Mouse (Mus musculus): ENCODE measurements at regions not wholly inside any gene's neighbourhood (a gene's known extent, or its start where the extent isn't known, plus 50 kb on each side); places are given as distances from the start of the nearest gene placed in this dataset.

DNA sequence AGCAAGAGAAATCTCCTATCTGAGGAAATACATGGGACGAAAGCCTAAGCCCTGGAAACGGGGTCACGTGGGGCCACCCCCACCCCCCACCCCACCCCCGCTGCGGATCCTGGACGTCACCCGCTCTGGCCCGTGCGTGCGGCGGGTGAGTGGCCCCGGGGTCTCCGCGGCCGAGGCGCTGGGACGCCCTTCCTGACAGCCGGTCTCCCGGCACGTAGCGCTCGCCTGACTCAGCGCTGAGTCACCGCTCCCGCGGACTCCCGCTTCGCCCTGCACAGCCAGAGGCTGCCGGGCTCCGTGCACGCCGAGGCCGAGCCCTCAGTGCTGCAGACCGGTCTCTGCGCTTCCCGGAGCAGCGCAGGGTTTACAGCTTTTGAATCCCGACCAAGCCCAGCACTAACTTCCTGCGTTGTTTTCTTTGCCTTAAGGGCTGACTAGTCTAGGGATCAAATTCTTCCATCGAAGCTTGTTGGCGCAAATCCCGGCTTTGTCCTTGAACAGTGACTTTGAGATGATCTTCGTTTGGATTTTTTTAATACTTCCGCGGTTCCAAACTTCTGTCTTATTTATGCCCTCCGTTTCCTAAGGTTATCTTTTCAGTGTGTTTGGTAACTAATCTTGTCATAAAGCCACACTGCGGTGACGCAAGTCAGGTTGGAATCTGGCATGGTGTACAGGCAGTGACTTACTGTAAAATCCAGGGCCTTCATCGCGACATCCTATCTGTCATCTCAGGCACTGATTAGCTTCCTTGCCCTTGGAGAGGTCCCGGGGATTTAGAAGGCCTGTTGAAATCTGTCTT is 79.8 kb downstream of the Arrdc3 start:
- H3K4me1 ChIP-seq (ENCODE audit: control insufficient read depth in 1 of 2, insufficient read depth in 2 of 2, low read length in 2 of 2): no peaks in the 10 kb centered on the region
- H3K9me3 ChIP-seq (replicated peaks; ENCODE audit: insufficient read depth, low read length): no peaks in the 10 kb centered on the region
- peak; percentile 56 for DNase-seq (ENCODE audit: low read depth, low spot score)
- H3K27me3 ChIP-seq (ENCODE audit: control insufficient read depth in 1 of 2, insufficient read depth in 2 of 2, low read length in 2 of 2): no peaks in the 10 kb centered on the region
- peak overlapping the region; percentile 47 for H3K9ac ChIP-seq (ENCODE audit: control insufficient read depth, low read depth, low read length, poor library complexity, severe bottlenecking)
- no peak overlapping the region for H3K27ac ChIP-seq (ENCODE audit: control insufficient read depth, low read depth, low read length)
- no peak for TF ChIP-seq MAFK (IDR thresholded peaks at IDR 0.05; ENCODE audit: borderline replicate concordance, low read depth, low read length)
- no peak for TF ChIP-seq CHD2 (IDR thresholded peaks at IDR 0.05; ENCODE audit: low read length)
- TF ChIP-seq MYC (IDR thresholded peaks at IDR 0.05; ENCODE audit: low read depth, low read length): no peak
- TF ChIP-seq USF1 (IDR thresholded peaks at IDR 0.05; ENCODE audit: low read depth, low read length): peak; percentile 80
- 0 out of 2 replicates have a peak, but pooled peaks have one; percentile 14 for TF ChIP-seq MAX (IDR thresholded peaks at IDR 0.05; ENCODE audit: low read length)
- peak overlapping the region; percentile 42 to 45; a peak in 3 of 4 replicates for H3K4me3 ChIP-seq (ENCODE audit: control insufficient read depth in 1 of 2, insufficient read depth in 1 of 2, low read depth in 2 of 2, low read length in 2 of 2)
- no peaks in the 10 kb centered on the region for H3K36me3 ChIP-seq (ENCODE audit: control insufficient read depth in 1 of 2, insufficient read depth in 2 of 2, low read length in 2 of 2)
- H3K79me2 ChIP-seq (ENCODE audit: control insufficient read depth, insufficient read depth, low read length, poor library complexity): no peaks in the 10 kb centered on the region

DNA sequence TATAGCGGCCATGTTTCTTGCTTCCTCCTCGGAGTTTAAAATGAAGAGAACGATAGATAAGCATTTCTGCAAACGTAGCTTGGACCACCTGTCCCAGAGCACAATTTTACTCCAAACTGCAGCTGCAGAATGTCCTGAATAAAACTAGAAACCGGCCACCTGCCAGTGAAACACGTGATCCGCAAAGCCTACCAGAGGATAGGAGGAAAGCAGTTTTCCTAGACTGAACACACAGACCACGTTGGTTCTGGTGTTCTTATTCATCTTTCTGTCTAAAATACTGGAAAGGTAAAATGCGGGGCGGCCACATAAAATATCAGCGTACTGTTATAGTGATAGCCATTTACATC is 80.4 kb downstream of the Arrdc3 start:
- no peak overlapping the region for H3K27ac ChIP-seq (ENCODE audit: control insufficient read depth, low read depth, low read length)

DNA sequence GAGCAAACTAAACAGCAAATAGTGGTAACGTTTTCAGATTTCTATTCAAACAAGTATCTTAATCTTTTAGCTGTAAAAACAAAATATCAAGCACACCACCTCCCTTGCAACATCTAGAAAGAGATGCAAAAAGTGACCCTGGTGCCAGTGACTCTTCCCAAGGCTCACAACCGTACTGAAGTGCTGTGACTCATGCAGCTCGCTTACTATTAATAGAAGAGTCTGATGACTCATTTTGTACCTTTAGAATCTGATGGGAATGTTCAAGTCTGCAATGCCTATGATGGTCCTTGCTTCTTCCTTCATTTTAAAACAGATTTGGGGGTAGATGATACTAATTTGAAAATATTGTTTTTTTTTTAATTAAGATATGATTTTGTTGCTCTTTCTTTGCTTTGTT is 88.5 kb downstream of the Arrdc3 start:
- Histone ChIP-seq H3K27me3 (ENCODE audit: control insufficient read depth in 1 of 2, insufficient read depth in 2 of 2, low read length in 2 of 2) (no peaks in the 10 kb centered on the region; a peak in 1 of 4 replicates), H3K79me2 (ENCODE audit: control insufficient read depth, insufficient read depth, low read length, poor library complexity) (no peaks in the 10 kb centered on the region), H3K27ac (ENCODE audit: control insufficient read depth, low read depth, low read length) (no peak overlapping the region), H3K9me3 (replicated peaks; ENCODE audit: insufficient read depth, low read length) (no peaks in the 10 kb centered on the region), H3K36me3 (ENCODE audit: control insufficient read depth in 1 of 2, insufficient read depth in 2 of 2, low read length in 2 of 2) (no peaks in the 10 kb centered on the region), H3K4me3 (ENCODE audit: control insufficient read depth in 1 of 2, insufficient read depth in 1 of 2, low read depth in 2 of 2, low read length in 2 of 2) (no peak overlapping the region), H3K9ac (ENCODE audit: control insufficient read depth, low read depth, low read length, poor library complexity, severe bottlenecking) (no peak overlapping the region), H3K4me1 (ENCODE audit: control insufficient read depth in 1 of 2, insufficient read depth in 2 of 2, low read length in 2 of 2) (no peaks in the 10 kb centered on the region)
- no peak for DNase-seq (ENCODE audit: low read depth, low spot score)
- no peak for TF ChIP-seq ZKSCAN1 (IDR thresholded peaks at IDR 0.05; ENCODE audit: low read depth, low read length)
- no peak for TF ChIP-seq USF2 (IDR thresholded peaks at IDR 0.05; ENCODE audit: borderline replicate concordance in 1 of 2, insufficient read depth in 1 of 2, low read depth in 1 of 2, low read length in 2 of 2)
- TF ChIP-seq TAL1 (IDR thresholded peaks at IDR 0.05; ENCODE audit: low read length): no peak
- no peak for TF ChIP-seq JUND (IDR thresholded peaks at IDR 0.05; ENCODE audit: low read depth, low read length)
- TF ChIP-seq ZC3H11A (IDR thresholded peaks at IDR 0.05; ENCODE audit: low read depth, low read length): no peak
- no peak for TF ChIP-seq BHLHE40 (IDR thresholded peaks at IDR 0.05; ENCODE audit: borderline replicate concordance, low read depth, low read length)
- TF ChIP-seq ZMIZ1 (IDR thresholded peaks at IDR 0.05; ENCODE audit: low read depth, low read length): no peak
- no peak for TF ChIP-seq MAFK (IDR thresholded peaks at IDR 0.05; ENCODE audit: borderline replicate concordance, low read depth, low read length)
- TF ChIP-seq CTCF (IDR thresholded peaks at IDR 0.05 in 2 of 3, conservative IDR thresholded peaks at IDR 0.05 in 1 of 3; ENCODE audit: control insufficient read depth in 1 of 3, insufficient read depth in 1 of 3, low read depth in 2 of 3, low read length in 3 of 3, poor library complexity in 1 of 3, severe bottlenecking in 1 of 3): no peak
- TF ChIP-seq KAT2A (conservative IDR thresholded peaks at IDR 0.05; ENCODE audit: low read depth, low read length): no peak
- no peak for TF ChIP-seq POLR2AphosphoS2 (IDR thresholded peaks at IDR 0.05; ENCODE audit: low read length)

More for the DNA sequence above, 80.4 kb downstream of the Arrdc3 start:
- no peak overlapping the region for H3K9ac ChIP-seq (ENCODE audit: control insufficient read depth, low read depth, low read length, poor library complexity, severe bottlenecking)
- H3K36me3 ChIP-seq (ENCODE audit: control insufficient read depth in 1 of 2, insufficient read depth in 2 of 2, low read length in 2 of 2): no peaks in the 10 kb centered on the region
- H3K4me1 ChIP-seq (ENCODE audit: control insufficient read depth in 1 of 2, insufficient read depth in 2 of 2, low read length in 2 of 2): no peaks in the 10 kb centered on the region
- no peaks in the 10 kb centered on the region for H3K27me3 ChIP-seq (ENCODE audit: control insufficient read depth in 1 of 2, insufficient read depth in 2 of 2, low read length in 2 of 2)
- no peaks in the 10 kb centered on the region for H3K9me3 ChIP-seq (replicated peaks; ENCODE audit: insufficient read depth, low read length)
- no peak overlapping the region for H3K4me3 ChIP-seq (ENCODE audit: control insufficient read depth in 1 of 2, insufficient read depth in 1 of 2, low read depth in 2 of 2, low read length in 2 of 2)
- no peak for DNase-seq (ENCODE audit: low read depth, low spot score)
- TF ChIP-seq SMC3 (IDR thresholded peaks at IDR 0.05; ENCODE audit: low read depth, low read length) (no peak), CHD1 (IDR thresholded peaks at IDR 0.05; ENCODE audit: low read depth, low read length) (no peak), MYB (IDR thresholded peaks at IDR 0.05; ENCODE audit: low read depth, low read length) (no peak), HCFC1 (IDR thresholded peaks at IDR 0.05; ENCODE audit: low read depth, low read length) (no peak), E2F4 (IDR thresholded peaks at IDR 0.05; ENCODE audit: borderline replicate concordance, low read depth, low read length) (no peak), MYC (IDR thresholded peaks at IDR 0.05; ENCODE audit: low read depth, low read length) (no peak), ELF1 (IDR thresholded peaks at IDR 0.05; ENCODE audit: low read depth, low read length) (no peak), ZKSCAN1 (IDR thresholded peaks at IDR 0.05; ENCODE audit: low read depth, low read length) (no peak), SIN3A (IDR thresholded peaks at IDR 0.05; ENCODE audit: low read length) (no peak), RAD21 (IDR thresholded peaks at IDR 0.05; ENCODE audit: low read depth, low read length) (no peak), MAX (IDR thresholded peaks at IDR 0.05; ENCODE audit: low read length) (no peak), MAFK (IDR thresholded peaks at IDR 0.05; ENCODE audit: borderline replicate concordance, low read depth, low read length) (no peak), USF2 (IDR thresholded peaks at IDR 0.05; ENCODE audit: borderline replicate concordance in 1 of 2, insufficient read depth in 1 of 2, low read depth in 1 of 2, low read length in 2 of 2) (no peak), TBP (IDR thresholded peaks at IDR 0.05; ENCODE audit: low read depth, low read length) (no peak), MAZ (IDR thresholded peaks at IDR 0.05; ENCODE audit: low read depth, low read length) (no peak), CTCF (IDR thresholded peaks at IDR 0.05 in 2 of 3, conservative IDR thresholded peaks at IDR 0.05 in 1 of 3; ENCODE audit: control insufficient read depth in 1 of 3, insufficient read depth in 1 of 3, low read depth in 2 of 3, low read length in 3 of 3, poor library complexity in 1 of 3, severe bottlenecking in 1 of 3) (no peak), JUND (IDR thresholded peaks at IDR 0.05; ENCODE audit: low read depth, low read length) (no peak), GABPA (IDR thresholded peaks at IDR 0.05; ENCODE audit: low read depth, low read length) (no peak), POLR2A (IDR thresholded peaks at IDR 0.05; ENCODE audit: control insufficient read depth in 1 of 2, insufficient read depth in 1 of 2, low read depth in 1 of 2, low read length in 2 of 2, poor library complexity in 1 of 2) (no peak), CHD2 (IDR thresholded peaks at IDR 0.05; ENCODE audit: low read length) (no peak)
- H3K79me2 ChIP-seq (ENCODE audit: control insufficient read depth, insufficient read depth, low read length, poor library complexity): no peaks in the 10 kb centered on the region
